ENCODE assay signal across 13 mouse cellular contexts in the genomic region with DNA sequence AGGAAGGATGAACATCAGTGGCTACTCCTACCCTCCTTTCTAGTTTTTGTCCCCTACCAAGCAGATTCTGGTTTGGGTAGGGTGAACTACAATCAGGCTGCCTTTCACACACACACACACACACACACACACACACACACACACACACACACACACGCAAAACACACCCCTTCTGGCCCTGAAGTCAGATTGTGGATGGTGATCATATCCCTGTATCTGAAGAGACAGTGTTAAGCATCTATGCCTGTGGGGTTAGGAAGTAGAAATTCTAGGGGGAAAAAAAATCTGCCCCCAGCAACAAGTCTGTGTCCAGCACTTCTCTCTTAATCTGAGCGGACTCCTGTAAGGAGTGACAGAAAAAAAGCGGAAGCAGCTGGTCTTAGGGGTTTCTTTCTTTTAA. TPM values are rescaled to one million over a fixed set of nuclear protein-coding genes. Genes with fewer than 3 reads are reported as not detected.
DNase-seq lines count a peak whose midpoint lies in the region; ATAC-seq and TF ChIP-seq lines count a peak whose summit lies in the region.
"Had no signal": no experiment of that assay in that cellular context is flagged by ENCODE, and none has a peak within 500 bp of the region (broad histone marks: within the 10 kb centered on the region; RNA-seq: fewer than 3 reads in every experiment).

No protein-coding gene starts in this region.

- peak overlapping the region; percentile 62 for H3K27ac ChIP-seq in forebrain, postnatal 0 days (ENCODE audit: low read depth, low read length)
- peak overlapping the region; percentile 94 for H3K27ac ChIP-seq in midbrain, embryonic 12.5 days (replicated peaks)
- H3K27ac ChIP-seq in intestine, embryonic 16.5 days (ENCODE audit: low read length): no peak overlapping the region
- H3K27ac ChIP-seq: limb, embryonic 12.5 days had no signal

- no peaks in the 10 kb centered on the region for H3K4me1 ChIP-seq in forebrain, postnatal 0 days (ENCODE audit: insufficient read depth)
- peaks cover 9% of the 10 kb centered on the region; the same call in 1 of the 2 replicates for H3K4me1 ChIP-seq in midbrain, embryonic 12.5 days
- peaks cover 10% of the 10 kb centered on the region for H3K4me1 ChIP-seq in intestine, embryonic 16.5 days (ENCODE audit: control insufficient read depth, insufficient read depth, low read length)

- WGBS in forebrain, postnatal 0 days: 18% methylated on average over 3 of the region's 3 CpGs
- WGBS in midbrain, embryonic 12.5 days: 3% methylated on average over 3 of the region's 3 CpGs
- 3% methylated on average over 3 of the region's 3 CpGs for WGBS in intestine, embryonic 16.5 days

- peaks cover 53% of the 10 kb centered on the region for H3K27me3 ChIP-seq in forebrain, postnatal 0 days (ENCODE audit: insufficient read depth, low read length)
- peaks cover 88% of the 10 kb centered on the region for H3K27me3 ChIP-seq in midbrain, embryonic 12.5 days
- H3K27me3 ChIP-seq in intestine, embryonic 16.5 days (replicated peaks; ENCODE audit: control insufficient read depth, insufficient read depth, low read length): peaks cover 83% of the 10 kb centered on the region

- no peaks in the 10 kb centered on the region for H3K9me3 ChIP-seq in forebrain, postnatal 0 days (ENCODE audit: low read length)
- H3K9me3 ChIP-seq in midbrain, embryonic 12.5 days: no peaks in the 10 kb centered on the region
- no peaks in the 10 kb centered on the region for H3K9me3 ChIP-seq in intestine, embryonic 16.5 days (ENCODE audit: control insufficient read depth, low read length)
- H3K9me3 ChIP-seq: limb, embryonic 12.5 days had no signal

- no peak overlapping the region for H3K9ac ChIP-seq in forebrain, postnatal 0 days
- H3K9ac ChIP-seq in midbrain, embryonic 12.5 days (replicated peaks): peak overlapping the region; percentile 57; the same call in 1 of the 2 replicates
- H3K9ac ChIP-seq in intestine, embryonic 16.5 days (ENCODE audit: low read depth, low read length): no peak overlapping the region
- H3K9ac ChIP-seq: limb, embryonic 12.5 days; lung, embryonic 14.5 days had no signal

- no peaks in the 10 kb centered on the region for H3K36me3 ChIP-seq in forebrain, postnatal 0 days (ENCODE audit: insufficient read depth)
- H3K36me3 ChIP-seq in midbrain, embryonic 12.5 days: no peaks in the 10 kb centered on the region
- no peaks in the 10 kb centered on the region for H3K36me3 ChIP-seq in intestine, embryonic 16.5 days (ENCODE audit: control insufficient read depth, insufficient read depth, low read length)
- H3K36me3 ChIP-seq: limb, embryonic 12.5 days had no signal

- no peak for TF ChIP-seq CTCF in forebrain, postnatal 0 days (IDR thresholded peaks at IDR 0.05; ENCODE audit: low read depth)

- no peak for ATAC-seq in forebrain, postnatal 0 days
- no peak for ATAC-seq in midbrain, embryonic 12.5 days (ENCODE audit: low FRiP score, low read depth)
- no peak for ATAC-seq in intestine, embryonic 16.5 days
- no peak for ATAC-seq in megakaryocyte, adult 5-6 weeks (ENCODE audit: poor library complexity, severe bottlenecking)
- ATAC-seq: Patski had no signal

- peak; percentile 2 for DNase-seq in R1 (ENCODE audit: low read depth, low spot score)
- peak; percentile 79 to 80 for DNase-seq in cerebellum, postnatal 10 days
- no peak for DNase-seq in forebrain, postnatal 0 days
- no peak for DNase-seq in c-Kit-positive CD71-positive TER-119-positive erythroid progenitor cells, embryonic 14.5 days (ENCODE audit: low spot score)
- no peak for DNase-seq in lung, postnatal 4 days
- DNase-seq: kidney, postnatal 36 days had no signal

- H3K4me2 ChIP-seq in forebrain, postnatal 0 days (ENCODE audit: low read depth): 0 out of 2 replicates have a peak overlapping the region, but pooled peaks have one; percentile 8
- peak overlapping the region; percentile 51 for H3K4me2 ChIP-seq in midbrain, embryonic 12.5 days (replicated peaks)
- no peak overlapping the region for H3K4me2 ChIP-seq in intestine, embryonic 16.5 days (ENCODE audit: low read depth, low read length)
- H3K4me2 ChIP-seq: limb, embryonic 12.5 days; lung, embryonic 14.5 days had no signal

- H3K4me3 ChIP-seq in forebrain, postnatal 0 days (ENCODE audit: low read depth, low read length): no peak overlapping the region
- peak overlapping the region; percentile 79 for H3K4me3 ChIP-seq in midbrain, embryonic 12.5 days
- H3K4me3 ChIP-seq in intestine, embryonic 16.5 days (ENCODE audit: low read length): no peak overlapping the region
- H3K4me3 ChIP-seq: limb, embryonic 12.5 days had no signal

RNA-seq across cellular contexts. Expression of a gene that starts 2.5 kb away (rescaled TPM):
- 65.4 and 127 TPM in 2 replicates for total RNA-seq in forebrain, postnatal 0 days (2014; rRNA removed)
- polyA plus RNA-seq in forebrain, postnatal 0 days (2015; fragmentation: Nextera tagmentation; extraction: Ambion mirVana): 4.4 and 8.9 TPM in 2 replicates
- 11.9 and 17.2 TPM in 2 replicates for polyA plus RNA-seq in midbrain, embryonic 12.5 days (2016; fragmentation: Nextera tagmentation; extraction: Ambion mirVana)
- polyA plus RNA-seq in intestine, embryonic 16.5 days (2015; fragmentation: Nextera tagmentation; extraction: Ambion mirVana): not detected in 2 replicates
- not detected in 2 replicates for total RNA-seq in megakaryocyte, adult 5-6 weeks (2015)
- total RNA-seq in megakaryocyte, adult 5-6 weeks (2017): not detected in 2 replicates
- polyA plus RNA-seq: lung, embryonic 14.5 days; Patski had no signal

RNA-seq across cellular contexts. Expression of a gene that starts 5.9 kb away (rescaled TPM):
- total RNA-seq in forebrain, postnatal 0 days (2014; rRNA removed): 44.3 and 99.2 TPM in 2 replicates
- 24.7 and 48.1 TPM in 2 replicates for polyA plus RNA-seq in forebrain, postnatal 0 days (2015; fragmentation: Nextera tagmentation; extraction: Ambion mirVana)
- 44.6 and 76.9 TPM in 2 replicates for polyA plus RNA-seq in midbrain, embryonic 12.5 days (2016; fragmentation: Nextera tagmentation; extraction: Ambion mirVana)
- polyA plus RNA-seq in intestine, embryonic 16.5 days (2015; fragmentation: Nextera tagmentation; extraction: Ambion mirVana): not detected in 2 replicates
- not detected in 2 replicates for total RNA-seq in megakaryocyte, adult 5-6 weeks (2015)
- not detected in 2 replicates for total RNA-seq in megakaryocyte, adult 5-6 weeks (2017)
- polyA plus RNA-seq: lung, embryonic 14.5 days; Patski; urinary bladder, adult 2 months had no signal

Comparison
In these comparisons a context has a peak if more than half of its experiments do, and no peak if none do; other contexts are left out.
1. DNase-seq: peak in R1 (single experiment) and cerebellum, postnatal 10 days (2 of 2); none in forebrain, postnatal 0 days (single experiment), c-Kit-positive CD71-positive TER-119-positive erythroid progenitor cells, embryonic 14.5 days (single experiment) and lung, postnatal 4 days (0 of 2).
2. RNA of a gene that starts 5.9 kb away (polyA plus RNA-seq): 24.7 to 48.1 TPM in forebrain, postnatal 0 days and 44.6 to 76.9 TPM in midbrain, embryonic 12.5 days; not detected in intestine, embryonic 16.5 days; every median in the first group is over 10 times any median in the second.